Mouse (Mus musculus): ENCODE results near the gene Irs3.

Irs3 gene

GRCm38 (mm10) chr5:137596601-137597261 is 48.8 kb downstream of the Irs3 start:
- peak; percentile 35 for DNase-seq (ENCODE audit: low read depth in 2 of 2, low spot score in 2 of 2)

- no peak for DNase-seq (ENCODE audit: low read depth in 2 of 2, low spot score in 2 of 2)
Observed at GRCm38 (mm10) chr5:137595921-137596320, 49.6 kb downstream of the Irs3 start.
